Mouse (Mus musculus): ENCODE measurements around the gene 9630041A04Rik.

DNA sequence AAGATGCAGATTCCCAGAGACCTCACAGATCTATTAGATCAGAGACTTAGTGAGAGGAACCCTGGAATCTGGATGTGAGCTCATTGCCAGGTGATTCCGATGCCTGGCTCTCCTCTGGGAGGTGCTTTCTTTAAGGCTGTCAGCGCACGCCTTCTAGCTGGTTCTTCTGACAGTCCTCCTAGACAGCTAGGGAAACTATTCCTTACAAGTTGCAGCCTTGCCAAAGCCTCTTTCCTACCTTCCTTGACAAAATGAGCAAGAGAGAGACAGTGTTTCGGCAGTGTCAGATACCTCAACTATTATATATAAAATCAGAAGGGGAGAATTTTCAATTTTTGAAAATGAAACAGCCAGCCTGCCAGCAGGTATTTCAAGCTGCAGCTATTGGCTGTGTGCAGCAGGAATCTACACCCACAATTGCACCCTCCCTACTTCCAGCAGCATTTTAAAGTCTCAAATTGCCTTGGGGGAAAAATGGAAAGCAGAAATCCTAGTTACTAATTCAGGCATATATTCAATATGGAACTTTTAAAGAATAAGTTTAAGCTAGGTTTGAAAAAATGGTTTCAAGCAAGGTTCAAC is 115.3 kb downstream of the 9630041A04Rik start:
- no peak for TF ChIP-seq GATA1 (IDR thresholded peaks at IDR 0.05; ENCODE audit: borderline replicate concordance, low read length)
- no peak for TF ChIP-seq FLI1 (IDR thresholded peaks at IDR 0.05; ENCODE audit: low read length)

All from megakaryocyte, embryonic 14.5 days (primary cell).